Mouse (Mus musculus) fat pad, adult 2 months (tissue): ENCODE results near the gene Sez6l2.
"Not testable (repeated sequence)": the region's sequence is repeated elsewhere in the genome, so short reads cannot be mapped to it uniquely, and the experiment has no call there.

Experiments used
- DNase-seq: peaks from one replicate; pipeline ENCODE4 v3.0.0-alpha.2; 2011; ENCODE audit warnings: low read depth, low spot score; ENCODE audit errors: extremely low read depth

Sez6l2 gene

DNA sequence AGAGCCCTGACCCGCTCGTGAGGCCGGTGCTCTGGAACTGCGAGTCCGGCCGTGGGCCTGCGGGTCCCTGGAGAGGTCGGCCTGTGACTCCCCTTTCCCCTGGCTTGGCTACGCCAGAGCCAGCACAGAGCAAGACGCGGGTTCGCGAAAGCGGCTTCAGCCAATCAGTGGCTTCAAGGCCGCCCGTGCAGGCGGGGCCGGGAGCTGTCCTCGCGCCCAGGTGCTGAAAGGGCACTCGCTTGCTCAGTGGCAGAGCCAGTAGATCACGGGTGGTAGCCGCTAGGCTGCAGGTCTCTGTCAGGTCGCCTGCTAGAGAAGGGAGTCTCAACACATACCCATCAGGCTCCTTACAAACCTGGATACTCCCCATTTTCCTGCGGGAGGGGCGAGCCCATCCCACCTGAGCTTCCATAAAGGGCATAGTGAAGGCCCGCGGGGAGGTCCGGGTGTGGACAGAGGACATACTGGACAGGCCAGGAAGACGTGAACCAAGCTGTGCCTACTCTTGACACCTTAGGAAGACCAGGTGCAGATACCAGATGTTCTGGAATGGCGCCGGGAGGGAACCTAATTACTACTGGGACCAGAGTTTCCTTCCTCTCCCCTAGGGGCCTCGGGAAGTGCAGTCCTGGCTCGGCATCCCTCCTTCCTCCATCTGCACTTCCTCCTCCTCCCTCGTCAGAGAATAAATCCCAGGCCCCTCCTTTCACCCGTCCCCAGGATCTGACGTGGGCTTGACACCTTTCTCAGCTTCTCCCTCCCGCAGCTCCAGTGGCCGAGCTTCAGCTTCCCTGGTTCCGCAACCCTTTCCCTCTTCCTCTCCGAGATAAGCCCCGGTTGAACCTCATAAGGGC, at the start of gene Sez6l2:
TSS of gene Sez6l2 (plus strand) at position 771 of the 854 bp plus-strand sequence.
- DNase-seq, result no peak

DNA sequence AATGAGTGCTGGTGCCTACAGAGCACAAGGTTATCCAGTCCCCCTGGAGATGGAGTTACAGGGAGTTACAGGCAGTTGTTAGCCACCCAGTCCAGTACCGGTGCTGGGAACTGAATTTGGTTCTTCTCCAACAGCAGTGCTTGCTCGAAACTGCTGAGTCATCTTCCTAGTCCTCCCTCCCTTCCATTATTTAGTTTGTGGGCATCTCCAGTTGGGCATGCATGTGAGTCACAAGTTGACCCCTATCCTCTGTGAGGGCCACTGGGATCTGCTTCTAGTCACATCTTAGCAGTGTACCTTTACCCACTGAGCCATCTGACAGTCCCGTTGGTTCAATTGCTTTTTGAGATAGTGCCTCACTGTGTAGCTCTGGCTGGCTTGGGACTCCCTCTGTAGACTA, 44.8 kb upstream of the Sez6l2 start:
- no peak for DNase-seq

DNA sequence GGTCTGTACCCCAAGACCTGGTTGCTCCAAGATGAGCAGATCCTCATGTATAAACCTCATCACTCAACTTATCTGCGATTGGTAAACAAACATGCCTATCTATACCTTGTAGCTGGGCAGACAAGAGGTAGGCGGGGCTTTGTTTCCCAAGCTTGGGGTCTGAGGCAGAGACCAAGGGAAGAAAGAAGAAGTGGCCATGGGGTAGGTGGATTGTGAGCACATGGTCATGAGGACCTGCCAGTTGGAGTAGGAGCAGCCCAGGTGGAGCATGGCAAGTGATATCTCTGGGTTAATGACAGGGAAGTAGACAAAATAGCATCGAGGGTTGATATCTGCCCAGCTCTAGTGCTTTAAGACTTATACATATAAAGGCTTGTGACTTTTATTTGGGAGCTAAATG, 35.5 kb upstream of the Sez6l2 start:
- DNase-seq, result no peak

DNA sequence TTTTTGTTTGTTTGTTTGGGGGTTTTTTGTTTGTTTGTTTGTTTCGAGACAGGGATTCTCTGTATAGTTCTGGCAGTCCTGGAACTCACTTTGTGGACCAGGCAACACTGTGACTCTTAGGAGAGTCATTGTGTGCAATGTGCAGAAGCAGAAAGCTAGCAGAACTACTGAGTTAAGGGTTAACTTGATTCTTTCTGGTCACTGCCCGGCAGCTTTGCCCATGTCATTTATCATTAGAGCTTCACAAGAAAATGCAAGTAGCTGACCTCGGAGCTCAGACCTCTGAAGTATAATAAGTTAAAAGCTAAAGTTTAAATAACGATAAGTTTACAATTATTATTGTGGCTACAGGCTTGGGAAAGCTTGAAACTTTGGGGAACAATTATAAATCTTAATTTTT, 32.0 kb upstream of the Sez6l2 start:
- DNase-seq, result not testable (repeated sequence)

DNA sequence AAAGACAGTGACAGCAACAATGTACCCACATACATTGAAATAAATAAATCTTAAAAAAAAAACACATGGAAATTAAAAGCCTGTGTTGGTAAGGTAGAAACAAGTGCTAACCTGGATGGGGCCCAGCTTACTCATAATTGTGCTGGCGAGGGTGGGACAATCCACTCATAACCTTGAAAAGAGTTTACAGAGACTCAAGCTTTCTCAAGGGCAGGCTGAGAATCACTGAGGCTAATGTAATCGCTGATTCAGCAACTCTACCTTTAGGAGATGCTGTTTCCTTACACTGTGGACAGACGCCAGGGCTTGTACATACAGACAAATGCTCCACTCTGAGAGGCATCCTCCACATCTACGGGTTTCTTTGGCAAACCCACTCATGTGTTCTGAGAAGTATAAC, 30.4 kb upstream of the Sez6l2 start:
- no peak for DNase-seq

DNA sequence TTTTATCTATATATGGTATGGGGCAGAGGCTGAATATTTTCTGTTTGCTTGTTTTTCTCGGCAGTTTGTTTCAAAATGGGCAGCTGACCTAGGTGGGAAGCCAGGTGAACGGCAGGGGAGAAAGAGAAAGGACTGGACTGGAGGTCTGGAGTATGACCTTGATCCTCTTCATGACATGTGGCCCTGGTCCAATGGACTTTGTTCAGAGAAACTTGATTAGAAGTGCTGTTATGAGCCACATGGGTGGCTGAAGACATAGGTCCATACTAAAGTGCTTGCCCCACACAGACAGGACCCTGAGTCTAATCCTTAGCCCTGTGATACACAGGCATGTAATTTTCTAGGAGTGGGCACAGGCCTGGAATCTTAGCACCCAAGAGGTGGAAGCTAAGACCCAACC, 28.8 kb upstream of the Sez6l2 start:
- DNase-seq, result no peak

DNA sequence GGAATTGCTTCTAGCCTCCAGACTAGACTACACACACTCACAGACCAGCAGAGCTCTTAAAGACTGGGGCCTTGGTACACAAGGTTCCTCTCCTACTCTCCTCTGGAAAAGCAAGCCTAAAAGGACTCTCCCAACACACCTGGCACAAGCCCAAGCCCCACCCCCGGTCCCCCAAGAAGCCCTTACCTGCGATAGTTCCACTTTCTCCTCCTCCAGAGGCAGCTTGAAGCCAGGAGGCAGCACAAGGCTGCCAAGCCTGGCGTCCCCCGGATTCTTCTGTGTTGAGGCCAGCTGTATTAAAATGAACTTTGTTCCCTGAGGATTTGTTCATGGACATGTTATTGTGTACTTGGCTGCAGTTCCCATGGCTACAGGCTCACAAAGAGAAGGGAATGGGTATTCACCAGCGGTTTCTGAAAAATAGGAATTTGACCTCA, 27.7 kb upstream of the Sez6l2 start, which contains the start of gene Tmem219:
TSS of gene Tmem219 (minus strand) at position 294 of the 437 bp plus-strand sequence.
- no peak for DNase-seq

DNA sequence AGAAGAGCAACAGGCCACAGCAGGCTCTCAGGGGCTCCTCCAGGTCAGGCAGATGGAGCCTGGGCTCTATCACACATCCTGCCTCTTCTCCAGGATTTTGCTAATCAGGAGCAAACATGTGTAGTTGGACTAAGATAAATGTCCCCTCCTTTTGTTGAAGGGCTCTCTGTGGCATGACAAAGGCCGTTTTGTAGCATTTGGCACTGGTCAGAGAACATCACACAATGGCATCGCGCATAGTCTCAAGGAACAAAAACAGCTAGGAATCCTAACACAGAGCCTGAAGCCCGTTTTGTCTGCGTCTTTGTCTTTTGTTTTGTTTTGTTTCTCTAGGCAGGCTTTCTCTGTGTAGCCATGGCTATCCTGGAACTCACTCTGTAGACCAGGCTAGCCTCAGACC, 26.4 kb upstream of the Sez6l2 start:
- no peak for DNase-seq

DNA sequence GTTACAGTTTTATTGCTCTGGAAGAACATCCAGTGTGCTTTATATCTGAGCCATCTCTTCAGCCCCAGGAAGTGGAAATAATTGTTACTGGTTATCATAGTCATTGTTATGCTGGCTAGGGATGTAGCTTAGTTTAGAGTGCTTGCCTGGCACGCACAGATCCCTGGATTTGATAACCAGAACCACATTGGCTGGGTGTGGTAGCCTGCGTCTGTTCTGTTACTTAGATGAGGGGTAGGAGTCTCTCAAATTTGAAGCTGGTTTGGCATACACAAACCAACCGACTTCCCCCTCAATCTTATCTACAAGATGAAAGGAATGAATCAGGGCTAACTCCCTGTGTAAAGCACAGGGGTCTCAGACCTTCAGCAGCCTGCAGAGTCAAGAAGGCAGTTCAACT, 24.1 kb upstream of the Sez6l2 start:
- no peak for DNase-seq

DNA sequence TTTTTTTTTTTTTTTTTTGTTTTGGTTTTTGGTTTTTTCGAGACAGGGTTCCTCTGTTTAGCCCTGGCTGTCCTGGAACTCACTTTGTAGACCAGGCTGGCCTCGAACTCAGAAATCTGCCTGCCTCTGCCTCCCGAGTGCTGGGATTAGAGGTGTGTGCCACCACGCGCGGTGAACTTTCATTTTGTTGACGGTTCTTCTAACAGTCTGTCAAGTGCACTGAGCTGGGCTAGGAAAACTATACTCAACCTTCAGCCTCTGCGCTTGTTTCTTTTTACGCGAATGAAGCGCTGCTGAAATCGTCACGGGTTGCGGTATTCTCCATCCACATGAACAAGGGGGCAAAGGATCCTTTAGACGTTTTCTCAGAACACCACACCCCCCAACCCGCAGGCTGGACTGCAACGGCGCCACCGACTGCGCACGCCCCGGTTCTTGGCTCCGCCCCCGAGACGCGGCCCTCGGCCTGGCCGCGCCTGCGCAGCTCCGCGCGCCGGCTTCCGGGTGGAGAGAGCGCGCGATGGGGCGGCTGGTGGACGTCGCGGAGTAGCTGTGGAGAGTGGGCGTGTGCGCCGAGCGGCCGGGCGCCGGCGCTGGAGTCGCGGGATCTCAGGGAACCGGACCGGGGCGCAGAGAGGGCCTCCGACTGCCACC, 21.9 kb upstream of the Sez6l2 start, which contains the start of gene Kctd13:
TSS of gene Kctd13 (plus strand) at position 496 of the 654 bp plus-strand sequence.
- no peak for DNase-seq

DNA sequence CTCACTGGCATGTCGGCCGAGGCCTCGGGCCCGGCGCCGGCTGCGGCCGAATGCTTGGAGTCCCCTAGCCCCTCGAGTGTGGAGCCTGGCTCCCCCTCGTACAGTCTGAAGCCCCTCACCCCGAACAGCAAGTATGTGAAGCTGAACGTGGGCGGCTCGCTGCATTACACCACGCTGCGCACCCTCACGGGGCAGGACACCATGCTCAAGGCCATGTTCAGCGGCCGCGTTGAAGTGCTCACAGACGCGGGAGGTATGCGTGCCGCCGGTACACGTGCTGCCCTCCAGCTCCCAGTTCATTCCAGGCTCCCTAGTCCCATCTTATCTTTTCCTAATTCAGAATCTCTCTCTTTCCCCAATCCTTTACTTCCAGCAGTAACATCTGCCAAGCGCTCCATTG, 21.3 kb upstream of the Sez6l2 start:
- DNase-seq, result no peak

DNA sequence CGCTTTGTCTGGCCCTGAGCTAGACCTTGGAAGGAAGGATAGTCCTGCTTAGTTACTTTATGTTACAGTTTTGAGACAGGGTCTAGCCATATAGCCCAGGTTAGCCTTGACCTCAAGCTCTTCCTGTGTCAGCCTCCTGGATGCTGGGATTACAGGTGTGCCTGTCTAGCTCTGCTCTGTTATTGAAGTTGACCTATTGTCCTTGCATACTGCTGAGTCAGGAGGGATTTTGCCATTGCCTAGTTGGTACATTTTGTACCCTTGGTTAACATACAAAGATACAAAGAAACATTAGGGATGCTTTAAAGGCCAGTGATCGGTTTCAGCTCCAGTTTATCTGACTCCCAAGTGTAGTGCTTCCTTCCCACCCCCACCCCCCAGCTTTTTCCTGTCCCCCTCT, 17.7 kb upstream of the Sez6l2 start:
- no peak for DNase-seq

DNA sequence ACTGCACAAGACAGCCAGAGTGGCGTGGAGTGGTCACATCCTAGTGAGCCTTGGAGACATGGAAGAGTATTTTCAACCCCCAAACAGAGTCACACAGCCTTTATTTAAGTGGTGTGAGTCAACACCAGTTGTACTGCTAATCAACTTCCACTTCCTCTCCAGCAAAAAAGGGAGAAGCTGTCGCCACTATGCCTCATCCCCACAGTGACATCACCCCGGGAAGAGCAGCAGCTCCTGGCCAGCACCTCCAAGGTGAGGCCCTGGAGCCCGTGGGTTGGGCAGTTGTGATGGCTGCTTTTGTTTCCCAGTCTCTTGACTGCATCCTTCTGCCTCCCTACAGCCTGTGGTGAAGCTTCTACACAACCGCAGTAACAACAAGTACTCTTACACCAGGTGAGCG, 9.2 kb upstream of the Sez6l2 start:
- DNase-seq, result no peak

DNA sequence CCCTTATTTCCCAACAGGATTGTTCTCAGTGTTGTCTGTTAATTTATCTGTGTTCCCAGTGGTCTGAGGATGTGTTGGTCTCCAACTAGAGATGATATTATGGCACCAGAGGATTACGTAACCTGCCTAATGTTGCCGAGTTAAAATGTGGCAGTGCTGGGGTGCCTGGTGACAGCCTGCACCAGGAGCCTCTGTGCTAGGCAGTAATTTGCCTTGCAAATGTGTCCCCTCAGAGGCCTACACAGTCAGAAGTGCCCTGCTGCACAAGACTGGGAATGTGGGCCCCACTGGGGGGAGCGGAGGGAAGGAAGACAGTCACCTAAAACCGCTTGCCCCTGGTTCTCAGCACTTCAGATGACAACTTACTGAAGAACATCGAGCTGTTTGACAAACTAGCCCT, 8.6 kb upstream of the Sez6l2 start:
- no peak for DNase-seq

DNA sequence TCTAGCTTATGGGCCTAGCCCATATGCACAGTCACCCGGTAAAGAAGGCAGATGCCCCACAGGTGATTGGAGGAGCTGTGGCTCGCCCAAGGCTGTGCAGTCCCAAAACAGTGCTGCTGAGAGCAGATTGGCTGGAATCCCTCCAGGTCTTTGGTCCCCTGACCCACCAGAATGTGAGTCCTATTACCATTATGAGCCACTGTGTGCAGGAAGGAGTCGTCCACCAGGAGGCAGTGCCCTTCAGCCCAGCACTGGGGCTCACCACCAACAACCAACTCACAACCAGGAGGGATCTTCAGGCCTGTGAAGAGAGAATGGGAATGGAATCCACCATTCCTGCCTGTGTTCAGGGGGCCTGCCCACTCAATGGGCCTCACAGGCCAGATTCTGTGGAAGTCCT, 3.8 kb upstream of the Sez6l2 start:
- DNase-seq, result no peak

DNA sequence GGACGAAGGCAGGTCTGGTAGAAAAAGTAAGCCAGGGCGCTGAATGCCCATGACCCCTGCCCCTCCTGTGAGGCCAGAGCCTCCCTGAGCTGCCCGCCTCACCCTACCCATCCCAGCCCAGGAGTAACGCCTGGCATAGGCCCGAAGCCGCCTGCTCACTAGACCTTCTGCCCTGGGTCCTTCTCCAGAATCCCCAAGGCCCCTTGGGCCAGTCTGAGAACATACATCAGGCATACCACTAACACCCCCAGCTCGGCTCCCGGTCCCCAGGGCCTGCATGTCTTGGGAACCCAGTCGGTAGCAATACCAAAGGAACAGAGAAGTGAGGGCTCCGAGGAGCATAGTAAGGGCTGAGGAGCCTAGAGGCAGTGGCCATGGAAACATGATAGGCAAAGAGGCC, 1.7 kb upstream of the Sez6l2 start:
- no peak for DNase-seq

DNA sequence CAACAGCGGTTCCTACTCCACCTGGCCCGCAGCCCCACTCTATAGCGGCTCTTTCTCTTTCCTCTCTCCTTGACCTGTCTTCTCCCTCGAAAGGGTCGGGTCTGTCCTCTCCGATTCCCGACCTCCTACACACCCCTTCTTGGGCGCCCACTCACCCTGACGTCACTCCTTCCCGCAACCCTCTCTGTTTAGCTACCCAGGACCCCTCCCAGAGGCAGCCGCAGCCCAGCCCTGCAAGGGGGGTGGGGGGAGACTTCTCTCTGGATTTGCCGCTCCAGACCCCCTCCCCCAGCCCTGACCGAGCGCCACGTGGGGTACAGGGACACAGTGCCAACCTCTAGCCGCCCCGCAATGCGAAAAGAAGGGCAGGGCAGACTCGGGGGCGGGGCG, 965 bp upstream of the Sez6l2 start, which contains the start of gene Asphd1:
TSS of gene Asphd1 (minus strand) at position 180 of the 390 bp plus-strand sequence.
- no peak for DNase-seq

DNA sequence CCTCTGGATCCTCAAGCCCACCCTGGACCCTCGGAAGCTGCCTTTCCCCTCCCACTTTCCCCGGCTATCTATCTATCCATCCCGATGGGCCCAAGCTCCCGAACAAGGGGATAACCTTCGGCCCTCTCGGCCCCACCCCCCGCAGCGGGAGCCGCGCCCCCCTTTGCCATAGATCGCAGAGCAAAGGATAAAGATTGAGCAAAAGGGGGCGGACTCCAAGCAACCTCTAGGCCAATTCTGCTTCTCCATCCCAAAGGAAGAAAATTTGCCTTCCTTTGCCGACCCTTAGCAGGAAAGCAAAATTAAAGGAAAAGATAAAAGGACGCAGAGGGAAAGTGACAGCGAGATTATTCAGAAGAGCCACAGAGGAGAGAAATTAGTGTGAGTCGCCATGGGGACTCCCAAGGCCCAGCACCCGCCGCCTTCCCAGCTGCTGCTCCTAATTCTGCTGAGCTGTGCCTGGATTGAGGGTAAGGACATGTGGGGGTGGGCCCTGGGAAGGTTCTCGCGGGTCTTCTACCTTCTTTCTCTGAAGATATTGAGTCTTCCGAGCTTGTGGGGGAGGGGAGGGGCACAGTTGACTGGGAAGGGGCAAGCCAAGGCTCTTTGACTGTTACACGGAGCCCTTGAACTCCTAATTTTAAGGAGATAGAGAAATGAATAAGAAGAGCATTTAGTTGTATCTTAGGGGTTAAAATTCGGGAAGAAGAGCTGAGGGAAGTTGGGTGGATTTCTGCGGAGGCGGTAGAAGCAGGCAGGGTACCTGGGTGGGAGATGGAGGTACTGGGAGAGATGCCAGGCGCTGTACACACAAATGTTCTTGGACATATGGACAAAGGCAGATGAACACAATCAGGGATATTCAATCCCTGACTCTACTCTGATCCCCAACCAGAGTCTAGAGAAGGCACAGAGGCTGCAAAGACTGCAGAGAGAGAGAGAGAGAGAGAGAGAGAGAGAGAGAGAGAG, 568 bp downstream of the Sez6l2 start:
- DNase-seq, result no peak

DNA sequence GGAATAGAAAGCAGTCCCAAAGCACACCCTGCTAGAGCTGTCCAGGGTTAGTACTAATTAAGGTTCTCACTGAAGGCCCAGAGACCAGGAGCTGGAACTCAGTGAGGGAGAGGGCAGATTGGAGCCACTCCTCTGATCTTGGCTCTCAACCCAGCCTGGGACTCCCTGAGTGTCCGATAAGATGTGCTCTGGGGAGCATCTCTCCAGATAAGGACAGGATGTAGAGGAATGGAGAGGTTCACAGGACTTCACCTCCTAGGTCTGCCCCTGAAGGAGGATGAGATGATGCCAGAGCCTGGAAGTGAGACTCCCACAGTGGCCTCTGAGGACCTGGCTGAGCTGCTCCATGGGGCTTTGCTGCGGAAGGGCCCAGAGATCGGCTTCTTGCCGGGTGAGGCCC, 1.4 kb downstream of the Sez6l2 start:
- DNase-seq, result no peak

DNA sequence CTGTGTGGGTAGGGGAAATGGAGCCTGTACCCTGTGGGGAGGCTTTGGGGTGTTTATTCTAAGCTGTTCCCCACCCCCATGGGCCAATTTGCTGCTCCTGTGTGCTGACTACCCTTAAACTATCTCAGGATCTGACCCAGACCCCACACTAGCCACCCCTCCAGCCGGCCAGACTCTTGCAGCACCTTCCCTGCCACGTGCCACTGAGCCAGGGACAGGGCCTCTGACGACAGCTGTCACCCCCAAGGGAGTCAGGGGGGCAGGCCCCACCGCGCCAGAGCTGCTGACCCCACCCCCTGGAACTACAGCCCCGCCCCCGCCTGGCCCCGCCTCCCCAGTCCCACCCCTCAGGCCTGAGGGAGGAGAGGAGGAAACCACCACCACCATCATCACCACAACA, 2.3 kb downstream of the Sez6l2 start:
- no peak for DNase-seq

DNA sequence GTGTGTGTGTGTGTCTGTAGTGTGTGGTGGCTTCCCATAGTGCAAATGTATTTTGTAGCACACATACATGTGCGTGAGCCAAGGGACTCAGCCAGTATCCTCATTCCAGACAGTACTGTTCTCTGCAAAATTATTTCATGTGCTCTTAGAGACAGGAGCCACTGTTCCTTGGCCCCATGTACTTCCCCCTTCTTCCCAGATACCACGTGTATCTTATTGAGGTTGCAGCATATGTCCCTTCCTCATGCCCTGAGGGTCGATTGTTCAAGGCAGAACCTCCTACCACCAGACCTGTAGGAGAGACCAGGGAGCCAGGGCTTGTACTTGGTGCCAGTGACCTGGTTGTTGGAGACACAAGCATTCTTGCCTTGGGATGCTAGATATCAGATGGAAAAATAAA, 4.8 kb downstream of the Sez6l2 start:
- DNase-seq, result no peak
